Mouse (Mus musculus): Measurements from ENCODE around the gene Ncoa1. TPM values are rescaled to one million over a fixed set of nuclear protein-coding genes. Genes with fewer than 3 reads are reported as not detected.

The Ncoa1 gene
- polyA plus RNA-seq, 1 experiment = 3.2 TPM

GRCm38 (mm10) chr12:4483386-4483785 lies 6.4 kb upstream of the Ncoa1 start:
- no peak for TF ChIP-seq GATA1 (IDR thresholded peaks at IDR 0.05; ENCODE audit: low read length)

GRCm38 (mm10) chr12:4481687-4482086 lies 4.7 kb upstream of the Ncoa1 start:
- no peak for TF ChIP-seq GATA1 (IDR thresholded peaks at IDR 0.05; ENCODE audit: low read length)

- TF ChIP-seq GATA1 (IDR thresholded peaks at IDR 0.05; ENCODE audit: low read length) = no peak
These were observed 3.3 kb upstream of the Ncoa1 start for GRCm38 (mm10) chr12:4480250-4480649.

GRCm38 (mm10) chr12:4479171-4479881 lies 2.3 kb upstream of the Ncoa1 start:
- no peak for TF ChIP-seq GATA1 (IDR thresholded peaks at IDR 0.05; ENCODE audit: low read length)

GRCm38 (mm10) chr12:4477941-4478795 lies 1.2 kb upstream of the Ncoa1 start:
- TF ChIP-seq GATA1 (IDR thresholded peaks at IDR 0.05; ENCODE audit: low read length) = no peak

- no peak for TF ChIP-seq GATA1 (IDR thresholded peaks at IDR 0.05; ENCODE audit: low read length)
These were observed 621 bp downstream of the Ncoa1 start for GRCm38 (mm10) chr12:4476291-4476831.

- TF ChIP-seq GATA1 (IDR thresholded peaks at IDR 0.05; ENCODE audit: low read length) = no peak
These were observed 1.6 kb downstream of the Ncoa1 start for GRCm38 (mm10) chr12:4475251-4475993.

- no peak for TF ChIP-seq GATA1 (IDR thresholded peaks at IDR 0.05; ENCODE audit: low read length)
These were observed 7.9 kb downstream of the Ncoa1 start for GRCm38 (mm10) chr12:4469115-4469514.

GRCm38 (mm10) chr12:4463701-4464100 lies 13.3 kb downstream of the Ncoa1 start:
- no peak for TF ChIP-seq GATA1 (IDR thresholded peaks at IDR 0.05; ENCODE audit: low read length)

GRCm38 (mm10) chr12:4462420-4462819 lies 14.6 kb downstream of the Ncoa1 start:
- TF ChIP-seq GATA1 (IDR thresholded peaks at IDR 0.05; ENCODE audit: low read length) = no peak

GRCm38 (mm10) chr12:4460990-4461389 lies 16.0 kb downstream of the Ncoa1 start:
- TF ChIP-seq GATA1 (IDR thresholded peaks at IDR 0.05; ENCODE audit: low read length) = no peak

- no peak for TF ChIP-seq GATA1 (IDR thresholded peaks at IDR 0.05; ENCODE audit: low read length)
These were observed 21.9 kb downstream of the Ncoa1 start for GRCm38 (mm10) chr12:4454956-4455565.

GRCm38 (mm10) chr12:4454248-4454647 lies 22.7 kb downstream of the Ncoa1 start:
- TF ChIP-seq GATA1 (IDR thresholded peaks at IDR 0.05; ENCODE audit: low read length) = no peak

GRCm38 (mm10) chr12:4452233-4452632 lies 24.7 kb downstream of the Ncoa1 start:
- no peak for TF ChIP-seq GATA1 (IDR thresholded peaks at IDR 0.05; ENCODE audit: low read length)

GRCm38 (mm10) chr12:4448076-4448589 lies 28.8 kb downstream of the Ncoa1 start:
- no peak for TF ChIP-seq GATA1 (IDR thresholded peaks at IDR 0.05; ENCODE audit: low read length)
